Mouse (Mus musculus): ENCODE data around the gene Trim67.

- TF ChIP-seq POLR2A (IDR thresholded peaks at IDR 0.05; ENCODE audit: low read depth, low read length) (no peak), CTCF (IDR thresholded peaks at IDR 0.05; ENCODE audit: extremely low read depth, insufficient read depth, insufficient read length, insufficient replicate concordance) (no peak)
Measured at GRCm38 (mm10) chr8:124823497-124823896, 30.6 kb downstream of the Trim67 start.
